Mouse (Mus musculus): ENCODE measurements around the gene AU022751.
"Not testable (repeated sequence)": the region's sequence is repeated elsewhere in the genome, so short reads cannot be mapped to it uniquely, and the experiment has no call there.

AU022751 gene

GRCm38 (mm10) chrX:6082954-6083680 lies at the start of gene AU022751:
AU022751 (minus strand) TSS chrX:6083419.
- DNase-seq, result no peak

GRCm38 (mm10) chrX:6091996-6092757 lies 9.0 kb upstream of the AU022751 start:
- no peak for DNase-seq

GRCm38 (mm10) chrX:6091547-6091946 lies 8.3 kb upstream of the AU022751 start:
- no peak for DNase-seq

GRCm38 (mm10) chrX:6061563-6061962 lies 21.7 kb downstream of the AU022751 start:
- no peak for DNase-seq

- not testable (repeated sequence) for DNase-seq
Observed at GRCm38 (mm10) chrX:6047936-6048614, 35.1 kb downstream of the AU022751 start.

- peak; percentile 14 to 28 for DNase-seq
Observed at GRCm38 (mm10) chrX:6047066-6047935, 35.9 kb downstream of the AU022751 start, which contains the start of gene Nudt11. Nudt11 (plus strand) TSS chrX:6047453.

Measured in lung, postnatal 4 days (tissue).